Mouse (Mus musculus) spleen, postnatal 4 days (tissue): Measurements from ENCODE around the gene Upf3b.
"Not testable (repeated sequence)": the region's sequence is repeated elsewhere in the genome, so short reads cannot be mapped to it uniquely, and the experiment has no call there.

ENCODE experiments used
- DNase-seq, 2 experiments: peaks; one replicate each; pipeline ENCODE4 v3.0.0; 2022; ENCODE audit warnings: low spot score in 2 of 2

The Upf3b gene

GRCm38 (mm10) chrX:37080345-37080744 lies 29.8 kb downstream of the Upf3b start:
- not testable (repeated sequence) for DNase-seq

DNA sequence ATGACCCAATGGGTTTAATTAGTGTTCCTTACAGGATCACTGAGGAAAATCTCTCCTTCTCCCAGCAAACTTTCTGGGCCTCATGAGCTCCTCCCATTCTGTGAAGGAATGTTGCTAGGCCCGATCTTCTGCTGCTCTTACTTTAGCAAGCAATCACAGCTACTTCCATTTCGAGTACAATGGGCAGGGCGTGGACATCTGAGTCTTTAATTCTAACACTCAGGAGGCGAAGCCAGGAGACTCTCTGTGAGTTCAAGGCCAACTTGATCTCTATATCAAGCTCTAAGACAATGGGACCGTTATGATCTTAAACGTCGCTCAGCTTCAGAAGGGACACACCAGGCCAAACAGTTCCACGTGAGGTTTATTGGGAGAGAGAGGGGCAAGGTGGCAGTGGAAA lies 33.5 kb downstream of the Upf3b start:
- no peak for DNase-seq

- peak; percentile 50 to 81 for DNase-seq
Measured at GRCm38 (mm10) chrX:37074262-37074892, 35.7 kb downstream of the Upf3b start.

GRCm38 (mm10) chrX:37068766-37069165 lies 41.4 kb downstream of the Upf3b start:
- DNase-seq = no peak

DNA sequence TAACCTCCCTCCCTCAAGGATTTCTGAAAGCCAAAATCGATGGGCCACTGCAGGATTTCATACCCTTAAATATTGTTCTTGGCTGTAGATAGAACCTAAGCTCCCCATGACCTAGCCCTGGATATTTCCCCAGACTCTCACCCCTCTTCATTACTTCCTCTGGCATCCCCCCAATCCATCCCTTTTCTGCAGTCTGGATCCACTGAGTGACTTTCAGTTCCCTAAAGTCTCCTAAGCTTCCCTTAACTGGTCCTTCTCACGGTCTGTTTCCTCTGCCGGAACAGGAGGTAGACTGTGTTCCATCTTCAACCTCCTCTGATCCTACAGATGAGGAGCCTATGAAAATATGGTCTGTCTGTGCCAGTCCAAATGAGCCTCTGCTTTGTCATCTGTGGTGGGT lies 42.8 kb downstream of the Upf3b start:
- no peak for DNase-seq

GRCm38 (mm10) chrX:37063902-37064301 lies 46.2 kb downstream of the Upf3b start:
- no peak for DNase-seq

GRCm38 (mm10) chrX:37048890-37049823 lies 61.0 kb downstream of the Upf3b start:
- DNase-seq = peak in 1 of 2 experiments; percentile 64

- DNase-seq = no peak
Measured at GRCm38 (mm10) chrX:37048066-37048889, 61.8 kb downstream of the Upf3b start, which contains the start of gene Sowahd. Gene Sowahd, plus strand, starts transcription at chrX:37048845.

DNA sequence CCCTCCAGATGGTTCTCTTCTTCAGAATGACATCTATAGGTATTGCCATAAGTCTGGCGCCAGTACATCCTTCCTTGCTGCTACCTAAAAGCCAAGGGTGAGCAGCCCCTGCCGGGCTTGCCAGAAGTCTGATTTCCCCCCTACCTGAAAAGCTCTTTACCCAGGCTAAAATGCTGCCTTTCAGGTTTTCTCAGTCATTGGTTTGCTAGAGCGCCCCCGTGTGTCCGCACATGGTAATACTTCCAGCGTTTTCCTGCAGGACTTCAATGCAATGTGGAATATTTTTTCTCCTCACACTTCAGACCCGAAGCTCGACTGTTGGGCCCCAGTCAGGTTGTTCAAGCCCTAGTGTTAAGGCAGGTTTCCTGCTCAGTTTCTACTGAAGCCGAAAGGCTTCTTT lies 67.4 kb downstream of the Upf3b start:
- peak; percentile 20 to 76 for DNase-seq
